Mouse (Mus musculus) CH12.LX (cell line): ENCODE data around the gene St8sia1. TPM values are rescaled to one million over a fixed set of nuclear protein-coding genes. Genes with fewer than 3 reads are reported as not detected.

Experiments used
- DNase-seq: peaks from one replicate; pipeline ENCODE4 v3.0.0-alpha.2; 2013; ENCODE audit errors: extremely low read depth
- H3K27ac ChIP-seq: 2 replicates; pipeline ENCODE4 v1.5.1; 2012; ENCODE audit warnings: low read depth, mild to moderate bottlenecking, control low read depth, moderate library complexity; ENCODE audit not compliant: insufficient read depth
- H3K27me3 ChIP-seq: replicated peaks from 2 replicates; pipeline ENCODE3; 2012; ENCODE audit warnings: inconsistent platforms
- H3K36me3 ChIP-seq, 2 experiments: replicated peaks in 1 of 2; 2 replicates each; pipeline versions ENCODE3 to v1.6.1; 2012; ENCODE audit warnings: inconsistent platforms in 1 of 2, low read length in 1 of 2, mild to moderate bottlenecking in 1 of 2, mixed read lengths in 1 of 2, moderate library complexity in 1 of 2; ENCODE audit not compliant: control insufficient read depth in 1 of 2, insufficient read depth in 1 of 2
- H3K4me1 ChIP-seq, 2 experiments: 2 replicates each; pipeline ENCODE4 v1.6.1; 2012; ENCODE audit warnings: inconsistent platforms in 1 of 2, moderate library complexity in 1 of 2; ENCODE audit not compliant: insufficient read depth in 2 of 2, control insufficient read depth in 1 of 2
- H3K4me2 ChIP-seq: 2 replicates; pipeline ENCODE4 v1.6.1; 2012; ENCODE audit warnings: low read depth, mild to moderate bottlenecking, control low read depth; ENCODE audit not compliant: poor library complexity, insufficient read depth, severe bottlenecking
- H3K4me3 ChIP-seq, 3 experiments: fragments of 150-350 bp in 1 of 3; sonication (generic) in 1 of 3; replicated peaks in 1 of 3; 2 replicates each; pipeline versions ENCODE3 to v1.5.1; 2011 to 2012; ENCODE audit warnings: low read depth in 2 of 3, low read length in 2 of 3, mild to moderate bottlenecking in 2 of 3, moderate library complexity in 2 of 3, control low read depth in 1 of 3, improper control_type of control experiment in 1 of 3, inconsistent platforms in 1 of 3, mixed read lengths in 1 of 3; ENCODE audit not compliant: poor library complexity in 1 of 3
- H3K79me2 ChIP-seq: replicated peaks from 2 replicates; pipeline ENCODE4 v1.6.1; 2012; ENCODE audit warnings: mild to moderate bottlenecking, moderate library complexity; ENCODE audit not compliant: control insufficient read depth, poor library complexity, insufficient read depth, severe bottlenecking; ENCODE audit errors: extremely low read depth
- H3K9ac ChIP-seq: 2 replicates; pipeline ENCODE4 v1.6.1; 2012; ENCODE audit warnings: low read depth, mild to moderate bottlenecking, control low read depth, moderate library complexity; ENCODE audit not compliant: insufficient read depth
- H3K9me3 ChIP-seq: replicated peaks from 2 replicates; pipeline ENCODE3; 2012; ENCODE audit warnings: low read length, inconsistent platforms, mixed read lengths
- BHLHE40 ChIP-seq: IDR thresholded peaks from 2 replicates; pipeline ENCODE4 v1.6.1; 2011; ENCODE audit warnings: mild to moderate bottlenecking, low read depth, low read length, improper control_type of control experiment
- CHD2 ChIP-seq: IDR thresholded peaks from 2 replicates; pipeline ENCODE4 v1.6.1; 2011; ENCODE audit warnings: low read length, improper control_type of control experiment
- ELF1 ChIP-seq: IDR thresholded peaks from 2 replicates; pipeline ENCODE4 v1.6.1; 2014; ENCODE audit warnings: low read depth, mild to moderate bottlenecking, inconsistent platforms, low read length, improper control_type of control experiment
- ETS1 ChIP-seq: conservative IDR thresholded peaks from 2 replicates; pipeline ENCODE4 v1.6.1; 2012; ENCODE audit warnings: low read depth, mild to moderate bottlenecking, inconsistent platforms, low read length, improper control_type of control experiment, moderate library complexity
- GABPA ChIP-seq: IDR thresholded peaks from 2 replicates; pipeline ENCODE4 v1.6.1; 2012; ENCODE audit warnings: low read depth, low read length, improper control_type of control experiment, inconsistent platforms; ENCODE audit not compliant: insufficient replicate concordance
- IRF4 ChIP-seq: IDR thresholded peaks from 2 replicates; pipeline ENCODE4 v1.6.1; 2014; ENCODE audit warnings: low read depth, mild to moderate bottlenecking, inconsistent platforms, low read length, improper control_type of control experiment
- JUN ChIP-seq: IDR thresholded peaks from 2 replicates; pipeline ENCODE4 v1.6.1; 2011; ENCODE audit warnings: low read depth, mild to moderate bottlenecking, low read length, improper control_type of control experiment, moderate library complexity; ENCODE audit not compliant: insufficient read depth
- KAT2A ChIP-seq: IDR thresholded peaks from 2 replicates; pipeline ENCODE4 v1.6.1; 2012; ENCODE audit warnings: low read length, improper control_type of control experiment, inconsistent platforms; ENCODE audit not compliant: insufficient replicate concordance
- MAZ ChIP-seq: IDR thresholded peaks from 2 replicates; pipeline ENCODE4 v1.6.1; 2012; ENCODE audit warnings: low read depth, mild to moderate bottlenecking, inconsistent platforms, low read length, improper control_type of control experiment, moderate library complexity
- MXI1 ChIP-seq: IDR thresholded peaks from 2 replicates; pipeline ENCODE4 v1.6.1; 2011; ENCODE audit warnings: mild to moderate bottlenecking, low read depth, low read length, improper control_type of control experiment
- NELFE ChIP-seq: IDR thresholded peaks from 2 replicates; pipeline ENCODE4 v1.6.1; 2011; ENCODE audit warnings: low read depth, low read length, improper control_type of control experiment
- NRF1 ChIP-seq: IDR thresholded peaks from 2 replicates; pipeline ENCODE4 v1.6.1; 2014; ENCODE audit warnings: low read depth, mild to moderate bottlenecking, inconsistent platforms, low read length, improper control_type of control experiment, moderate library complexity
- PAX5 ChIP-seq: IDR thresholded peaks from 2 replicates; pipeline ENCODE4 v1.6.1; 2012; ENCODE audit warnings: low read length, inconsistent platforms, mixed read lengths
- POLR2A ChIP-seq: IDR thresholded peaks from 2 replicates; pipeline ENCODE4 v1.6.1; 2011; ENCODE audit warnings: low read depth, mild to moderate bottlenecking, improper control_type of control experiment, low read length
- RAD21 ChIP-seq: IDR thresholded peaks from 2 replicates; pipeline ENCODE4 v1.6.1; 2011; ENCODE audit warnings: low read depth, mild to moderate bottlenecking, low read length, improper control_type of control experiment, moderate library complexity
- SMC3 ChIP-seq: IDR thresholded peaks from 2 replicates; pipeline ENCODE4 v1.6.1; 2011; ENCODE audit warnings: low read depth, low read length, improper control_type of control experiment
- TBP ChIP-seq: conservative IDR thresholded peaks from 2 replicates; pipeline ENCODE4 v1.6.1; 2011; ENCODE audit warnings: low read depth, low read length, improper control_type of control experiment
- TCF12 ChIP-seq: IDR thresholded peaks from 2 replicates; pipeline ENCODE4 v1.6.1; 2014; ENCODE audit warnings: low read depth, mild to moderate bottlenecking, inconsistent platforms, low read length, improper control_type of control experiment
- USF1 ChIP-seq: IDR thresholded peaks from 2 replicates; pipeline ENCODE4 v1.6.1; 2014; ENCODE audit warnings: low read depth, mild to moderate bottlenecking, inconsistent platforms, low read length, improper control_type of control experiment
- ZC3H11A ChIP-seq: IDR thresholded peaks from 2 replicates; pipeline ENCODE4 v1.6.1; 2012; ENCODE audit warnings: low read depth, mild to moderate bottlenecking, inconsistent platforms, low read length, improper control_type of control experiment
- ZKSCAN1 ChIP-seq: IDR thresholded peaks from 2 replicates; pipeline ENCODE4 v1.6.1; 2012; ENCODE audit warnings: low read depth, inconsistent platforms, low read length, improper control_type of control experiment, borderline replicate concordance
- ZMIZ1 ChIP-seq: IDR thresholded peaks from 2 replicates; pipeline ENCODE4 v1.6.1; 2012; ENCODE audit warnings: low read depth, mild to moderate bottlenecking, inconsistent platforms, low read length, improper control_type of control experiment
- dilution Hi-C: fragments of 300-500 bp; cut with MboI; formaldehyde crosslinking; loops from 2 replicates; pipeline ENCODE4 v1.14.3; 2020; ENCODE audit warnings: low sequenced_read_pairs; ENCODE audit not compliant: extremely low pct_unique_long_range_greater_than_20kb, extremely low pct_ligation_motif_present
- in situ Hi-C: fragments of 300-500 bp; cut with MboI; formaldehyde crosslinking; loops from 3 replicates; pipeline ENCODE4 v1.14.3; 2019; ENCODE audit warnings: low sequenced_read_pairs, low pct_ligation_motif_present, low pct_unique_long_range_greater_than_20kb, mixed read lengths
- polyA plus RNA-seq: library from polyadenylated mRNA; unstranded; fragments of >175 nt; gene quantifications from 2 replicates; pipeline ENCODE4 v1.2.1, GENCODE M21; 2012; ENCODE audit warnings: low read depth; ENCODE audit not compliant: insufficient read length
- total RNA-seq, 2 experiments: library from RNA; depleted of rRNA; stranded (reverse); fragments of 300-350 nt in 1 of 2; fragments of >200 nt in 1 of 2; gene quantifications; 2 replicates each; pipeline ENCODE4 v1.2.3; 2012 to 2014

St8sia1 gene
- total and polyA plus RNA-seq, 3 experiments, result 0.13 to 0.51 (median 0.20) TPM

- in situ Hi-C loops, result no loop called here
- DNase-seq, result no peak
- TF ChIP-seq MXI1, result no peak
- TF ChIP-seq NELFE, result no peak
- TF ChIP-seq JUN, result no peak
- no peak for TF ChIP-seq ZKSCAN1
- TF ChIP-seq ZC3H11A, result no peak
- no peak for TF ChIP-seq USF1
- no peak for TF ChIP-seq RAD21
- no peak for TF ChIP-seq TCF12
- no peak for TF ChIP-seq PAX5
- no peak for TF ChIP-seq ETS1
- Histone ChIP-seq H3K27ac (no peak overlapping the region), H3K4me1 (peaks cover 2 to 6% of the 10 kb centered on the region in 2 experiments; a peak in 3 of 4 replicates), H3K27me3 (no peaks in the 10 kb centered on the region), H3K9ac (no peak overlapping the region), H3K4me3 (no peak overlapping the region), H3K4me2 (no peak overlapping the region), H3K36me3 (no peaks in the 10 kb centered on the region), H3K9me3 (no peaks in the 10 kb centered on the region), H3K79me2 (no peaks in the 10 kb centered on the region)
- dilution Hi-C loops, result no loop called here
Observed at GRCm38 (mm10) chr6:142797996-142798395, 166.3 kb downstream of the St8sia1 start.

DNA sequence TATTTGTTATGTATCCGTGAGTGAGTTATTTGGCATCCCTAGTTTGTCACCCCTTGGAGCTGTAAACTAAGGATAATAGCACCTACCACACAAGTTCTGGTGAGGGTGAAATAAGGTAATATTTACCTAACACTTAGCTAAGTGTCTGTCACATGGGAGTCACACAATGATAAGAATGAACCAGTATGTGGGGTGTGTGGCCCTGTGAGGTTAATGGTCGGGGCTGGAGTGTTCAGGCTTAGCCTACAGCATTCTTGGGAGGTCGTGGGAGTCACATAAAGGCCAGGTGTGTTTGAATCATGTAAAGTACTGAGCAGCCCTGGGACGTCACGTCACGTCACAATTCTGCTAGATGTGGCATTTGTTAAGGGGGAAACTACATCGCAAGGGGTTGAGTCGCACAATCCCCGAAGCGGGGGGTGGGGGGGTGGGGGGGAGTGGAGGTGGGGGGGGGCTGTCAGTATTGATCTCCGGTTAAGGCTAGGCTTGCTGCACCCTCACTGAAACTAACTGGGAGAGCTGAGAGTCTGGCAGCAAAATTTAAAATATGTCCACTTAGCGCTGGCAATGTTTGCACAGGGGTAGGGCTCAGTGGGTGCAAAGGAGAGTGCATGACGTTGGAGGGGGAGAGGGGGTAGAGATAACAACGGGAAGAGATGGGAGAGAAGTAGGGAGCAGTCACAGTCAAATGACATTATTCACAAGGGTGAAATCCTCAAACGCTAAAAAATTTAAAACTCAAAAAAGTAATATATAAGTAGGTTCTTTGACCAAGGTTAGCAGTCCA, 168.4 kb downstream of the St8sia1 start:
- no peak overlapping the region for H3K4me3 ChIP-seq
- no peak for DNase-seq
- in situ Hi-C loops (no loop called here), dilution Hi-C loops (no loop called here)
- H3K36me3 ChIP-seq, result no peaks in the 10 kb centered on the region
- H3K9me3 ChIP-seq, result no peaks in the 10 kb centered on the region
- no peaks in the 10 kb centered on the region for H3K27me3 ChIP-seq
- TF ChIP-seq NRF1 (no peak), IRF4 (no peak), SMC3 (no peak), GABPA (no peak), TBP (no peak), ZKSCAN1 (no peak), KAT2A (no peak), RAD21 (no peak), NELFE (no peak), POLR2A (no peak), ELF1 (no peak), ZMIZ1 (no peak), CHD2 (no peak), MAZ (no peak), BHLHE40 (no peak)
- H3K79me2 ChIP-seq, result no peaks in the 10 kb centered on the region
- H3K27ac ChIP-seq, result no peak overlapping the region
- H3K4me2 ChIP-seq, result no peak overlapping the region
- peaks cover 2 to 6% of the 10 kb centered on the region in 2 experiments; a peak in 3 of 4 replicates for H3K4me1 ChIP-seq
- no peak overlapping the region for H3K9ac ChIP-seq
